In the genomic region with DNA sequence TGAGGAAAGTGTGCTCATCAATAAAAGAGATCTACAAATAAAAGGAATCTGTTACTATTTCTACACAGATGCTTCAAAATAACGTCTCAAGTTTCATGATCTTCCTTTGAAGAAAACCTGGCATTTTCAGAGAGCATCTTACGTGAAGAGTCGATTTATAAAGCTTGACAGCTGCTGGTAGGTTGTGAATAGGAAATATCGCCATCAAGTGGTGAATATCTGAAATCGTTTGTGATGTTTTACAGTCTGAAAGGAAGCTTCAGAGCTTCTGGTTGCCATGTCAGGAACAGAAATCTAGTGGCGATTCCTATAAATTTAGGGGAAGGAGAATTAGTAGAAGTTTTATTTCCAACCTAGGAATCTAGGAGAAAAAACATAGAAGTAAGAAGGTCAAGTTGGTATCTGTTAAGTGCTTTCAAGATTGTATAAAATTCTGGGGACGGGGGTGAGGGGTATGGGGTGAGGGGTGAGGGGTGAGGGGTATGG, we compare ENCODE assay signal across 10 mouse cellular contexts. TPM values are rescaled to one million over a fixed set of nuclear protein-coding genes. Genes with fewer than 3 reads are reported as not detected.
DNase-seq lines count a peak whose midpoint lies in the region; ATAC-seq and TF ChIP-seq lines count a peak whose summit lies in the region.
"Had no signal": no experiment of that assay in that cellular context is flagged by ENCODE, and none has a peak within 500 bp of the region (broad histone marks: within the 10 kb centered on the region; RNA-seq: fewer than 3 reads in every experiment).

A gene (minus strand): TSS at position 436 of the 486 bp plus-strand sequence.

- no peak within 1 kb of the TSS for H3K27ac ChIP-seq in heart, adult 2 months
- H3K27ac ChIP-seq in midbrain, embryonic 11.5 days (ENCODE audit: low read depth, low read length) = no peak within 1 kb of the TSS
- no peak within 1 kb of the TSS for H3K27ac ChIP-seq in midbrain, embryonic 16.5 days (ENCODE audit: low read length)
- H3K27ac ChIP-seq in stomach, embryonic 14.5 days (ENCODE audit: low read length) = peak within 1 kb of the TSS; percentile 16; the same call in 1 of the 2 replicates
- H3K27ac ChIP-seq in hindbrain, embryonic 16.5 days (ENCODE audit: low read depth, low read length) = no peak within 1 kb of the TSS
- H3K27ac ChIP-seq: intestine, embryonic 15.5 days had no signal

- H3K79me2 ChIP-seq in heart, adult 2 months (replicated peaks; ENCODE audit: control insufficient read depth, insufficient read depth, low read length) = no peaks in the 10 kb centered on the region

- H3K36me3 ChIP-seq in heart, adult 2 months (ENCODE audit: control insufficient read depth, insufficient read depth, low read length) = no peaks in the 10 kb centered on the region
- H3K36me3 ChIP-seq in midbrain, embryonic 11.5 days (ENCODE audit: control insufficient read depth, insufficient read depth, low read length) = no peaks in the 10 kb centered on the region
- no peaks in the 10 kb centered on the region for H3K36me3 ChIP-seq in midbrain, embryonic 16.5 days (ENCODE audit: control insufficient read depth, insufficient read depth, low read length)
- H3K36me3 ChIP-seq in stomach, embryonic 14.5 days (ENCODE audit: control insufficient read depth, insufficient read depth, low read length) = no peaks in the 10 kb centered on the region
- H3K36me3 ChIP-seq in hindbrain, embryonic 16.5 days (ENCODE audit: control insufficient read depth, insufficient read depth, low read length) = no peaks in the 10 kb centered on the region
- H3K36me3 ChIP-seq: intestine, embryonic 15.5 days had no signal

- H3K4me2 ChIP-seq in midbrain, embryonic 11.5 days = no peak within 1 kb of the TSS
- H3K4me2 ChIP-seq in midbrain, embryonic 16.5 days (ENCODE audit: low read length) = no peak within 1 kb of the TSS
- H3K4me2 ChIP-seq in stomach, embryonic 14.5 days (replicated peaks; ENCODE audit: low read depth, low read length) = no peak within 1 kb of the TSS
- H3K4me2 ChIP-seq in hindbrain, embryonic 16.5 days (ENCODE audit: low read length) = no peak within 1 kb of the TSS
- H3K4me2 ChIP-seq: intestine, embryonic 15.5 days had no signal

- ATAC-seq in midbrain, embryonic 11.5 days (ENCODE audit: low FRiP score) = no peak
- no peak for ATAC-seq in midbrain, embryonic 16.5 days
- no peak for ATAC-seq in stomach, embryonic 14.5 days (ENCODE audit: insufficient number of reproducible peaks, insufficient read depth, low FRiP score, low read depth)
- ATAC-seq in hindbrain, embryonic 16.5 days = no peak
- ATAC-seq: intestine, embryonic 15.5 days had no signal

- DNase-seq in heart, adult 2 months = no peak
- DNase-seq in heart, adult 18-20 months = no peak
- peak; percentile 83 for DNase-seq in midbrain, embryonic 11.5 days (ENCODE audit: low spot score, missing footprints)
- peak; percentile 52 for DNase-seq in brain, embryonic 14.5 days (ENCODE audit: low read depth)
- DNase-seq in kidney, postnatal 10 days = no peak
- DNase-seq: adrenal gland, adult 2 months had no signal

- intact Hi-C loops in heart, adult 2 months (cut with DNase I) = no loop called here

- H3K4me3 ChIP-seq in heart, adult 2 months = no peak within 1 kb of the TSS
- no peak within 1 kb of the TSS for H3K4me3 ChIP-seq in midbrain, embryonic 11.5 days (ENCODE audit: low read depth, low read length)
- H3K4me3 ChIP-seq in midbrain, embryonic 16.5 days (ENCODE audit: low read depth, low read length) = no peak within 1 kb of the TSS
- no peak within 1 kb of the TSS for H3K4me3 ChIP-seq in stomach, embryonic 14.5 days (ENCODE audit: low read depth, low read length)
- H3K4me3 ChIP-seq in hindbrain, embryonic 16.5 days (ENCODE audit: low read length) = no peak within 1 kb of the TSS
- H3K4me3 ChIP-seq: intestine, embryonic 15.5 days had no signal

- H3K27me3 ChIP-seq in heart, adult 2 months (ENCODE audit: control insufficient read depth, insufficient read depth, low read length) = no peaks in the 10 kb centered on the region
- H3K27me3 ChIP-seq in midbrain, embryonic 11.5 days (ENCODE audit: control insufficient read depth, insufficient read depth, low read length) = no peaks in the 10 kb centered on the region
- no peaks in the 10 kb centered on the region for H3K27me3 ChIP-seq in midbrain, embryonic 16.5 days (ENCODE audit: control insufficient read depth, insufficient read depth, low read depth, low read length)
- H3K27me3 ChIP-seq in stomach, embryonic 14.5 days (ENCODE audit: control insufficient read depth, insufficient read depth, low read length) = no peaks in the 10 kb centered on the region
- H3K27me3 ChIP-seq in hindbrain, embryonic 16.5 days (replicated peaks; ENCODE audit: control insufficient read depth, insufficient read depth, low read length) = no peaks in the 10 kb centered on the region
- H3K27me3 ChIP-seq: intestine, embryonic 15.5 days had no signal

- WGBS in heart, adult 2 months = 28% methylated on average over 7 of the region's 7 CpGs
- WGBS in midbrain, embryonic 11.5 days = 44% methylated on average over 7 of the region's 7 CpGs
- 41% methylated on average over 7 of the region's 7 CpGs for WGBS in midbrain, embryonic 16.5 days
- WGBS in stomach, embryonic 14.5 days = 33% methylated on average over 7 of the region's 7 CpGs
- 43% methylated on average over 7 of the region's 7 CpGs for WGBS in hindbrain, embryonic 16.5 days

- H3K4me1 ChIP-seq in heart, adult 2 months (ENCODE audit: control insufficient read depth, insufficient read depth, low read length) = no peaks in the 10 kb centered on the region
- no peaks in the 10 kb centered on the region for H3K4me1 ChIP-seq in midbrain, embryonic 11.5 days (ENCODE audit: control insufficient read depth, insufficient read depth, low read length)
- H3K4me1 ChIP-seq in midbrain, embryonic 16.5 days (ENCODE audit: control insufficient read depth, insufficient read depth, low read length) = no peaks in the 10 kb centered on the region
- H3K4me1 ChIP-seq in stomach, embryonic 14.5 days (ENCODE audit: control insufficient read depth, insufficient read depth, low read length) = no peaks in the 10 kb centered on the region
- no peaks in the 10 kb centered on the region for H3K4me1 ChIP-seq in hindbrain, embryonic 16.5 days (ENCODE audit: control insufficient read depth, insufficient read depth, low read depth, low read length)
- H3K4me1 ChIP-seq: intestine, embryonic 15.5 days had no signal

- TF ChIP-seq EP300 in heart, adult 2 months (IDR thresholded peaks at IDR 0.05; ENCODE audit: insufficient read depth, low read depth, low read length) = no peak

- H3K9ac ChIP-seq in heart, adult 2 months (ENCODE audit: low read depth, low read length) = no peak within 1 kb of the TSS
- no peak within 1 kb of the TSS for H3K9ac ChIP-seq in midbrain, embryonic 11.5 days (ENCODE audit: low read length)
- no peak within 1 kb of the TSS for H3K9ac ChIP-seq in midbrain, embryonic 16.5 days (ENCODE audit: low read depth, low read length)
- no peak within 1 kb of the TSS for H3K9ac ChIP-seq in stomach, embryonic 14.5 days (replicated peaks; ENCODE audit: low read depth, low read length)
- H3K9ac ChIP-seq in hindbrain, embryonic 16.5 days (ENCODE audit: low read depth, low read length) = no peak within 1 kb of the TSS
- H3K9ac ChIP-seq: intestine, embryonic 15.5 days had no signal

- H3K9me3 ChIP-seq in midbrain, embryonic 11.5 days (ENCODE audit: control insufficient read depth, low read length) = no peaks in the 10 kb centered on the region
- no peaks in the 10 kb centered on the region for H3K9me3 ChIP-seq in midbrain, embryonic 16.5 days (replicated peaks; ENCODE audit: control insufficient read depth, low read length, poor library complexity, severe bottlenecking)
- H3K9me3 ChIP-seq in stomach, embryonic 14.5 days (ENCODE audit: control insufficient read depth, low read depth, low read length) = no peaks in the 10 kb centered on the region
- no peaks in the 10 kb centered on the region for H3K9me3 ChIP-seq in hindbrain, embryonic 16.5 days (ENCODE audit: control insufficient read depth, low read length)
- H3K9me3 ChIP-seq: intestine, embryonic 15.5 days had no signal

- TF ChIP-seq POLR2A in heart, adult 2 months (IDR thresholded peaks at IDR 0.05; ENCODE audit: insufficient read depth, low read depth, low read length) = no peak
- TF ChIP-seq POLR2A in brain, embryonic 14.5 days (IDR thresholded peaks at IDR 0.05; ENCODE audit: borderline replicate concordance, extremely low read depth, insufficient read depth, insufficient read length, poor library complexity, severe bottlenecking) = no peak

- peak; percentile 56 for TF ChIP-seq CTCF in heart, adult 2 months (IDR thresholded peaks at IDR 0.05)
- no peak for TF ChIP-seq CTCF in brain, embryonic 14.5 days (IDR thresholded peaks at IDR 0.05; ENCODE audit: borderline replicate concordance, extremely low read depth, insufficient read depth, insufficient read length)

RNA-seq across cellular contexts. Expression of the gene that starts here (rescaled TPM):
- total RNA-seq in heart, adult 2 months (2021) = not detected
- polyA plus RNA-seq in heart, adult 2 months (2012; rRNA removed) = 0.18 TPM in 1 of 2 replicates, not detected in the other
- total RNA-seq in heart, adult 18-20 months (2021) = not detected
- not detected in 2 replicates for polyA plus RNA-seq in midbrain, embryonic 11.5 days (2014; fragmentation: Nextera tagmentation; extraction: Ambion mirVana)
- polyA plus RNA-seq in midbrain, embryonic 16.5 days (2015; fragmentation: Nextera tagmentation; extraction: Ambion mirVana) = 0.30 and 0.67 TPM in 2 replicates
- 0.25 and 0.39 TPM in 2 replicates for polyA plus RNA-seq in brain, embryonic 14.5 days (2012; rRNA removed)
- polyA plus RNA-seq in stomach, embryonic 14.5 days (2014; fragmentation: Nextera tagmentation; extraction: Ambion mirVana) = 0.14 TPM in 1 of 2 replicates, not detected in the other
- 1.0 and 1.1 TPM in 2 replicates for polyA plus RNA-seq in hindbrain, embryonic 16.5 days (2015; fragmentation: Nextera tagmentation; extraction: Ambion mirVana)
- total RNA-seq: adrenal gland, adult 2 months had no signal
- polyA plus RNA-seq: adrenal gland, adult 2 months; intestine, embryonic 15.5 days had no signal

Comparison
In these comparisons a context has a peak if more than half of its experiments do, and no peak if none do; other contexts are left out.
1. Peak in DNase-seq in midbrain, embryonic 11.5 days; RNA of the gene not detected or under 1 TPM.
2. Peak in DNase-seq in brain, embryonic 14.5 days; RNA of the gene not detected or under 1 TPM.